Mouse (Mus musculus): ENCODE data around the gene Uaca. TPM values are rescaled to one million over a fixed set of nuclear protein-coding genes. Genes with fewer than 3 reads are reported as not detected.

Uaca gene
- polyA plus RNA-seq, 1 experiment from 2014 or later, result 23.5 TPM

- H3K4me3 ChIP-seq (ENCODE audit: low read depth, low read length), result no peak overlapping the region
- no peak overlapping the region for H3K4me2 ChIP-seq (replicated peaks; ENCODE audit: low read depth, low read length)
- no peak for TF ChIP-seq EP300 (IDR thresholded peaks at IDR 0.05)
- DNase-seq (ENCODE audit: low spot score) (no peak), ATAC-seq (no peak)
- WGBS, result 82% methylated on average over 9 of the region's 9 CpGs
- no peaks in the 10 kb centered on the region for H3K9me3 ChIP-seq (ENCODE audit: low read length)
- H3K27ac ChIP-seq (ENCODE audit: low read length), result no peak overlapping the region
- H3K4me1 ChIP-seq (ENCODE audit: insufficient read depth, low read depth, low read length), result no peaks in the 10 kb centered on the region
- no peaks in the 10 kb centered on the region for H3K27me3 ChIP-seq (replicated peaks; ENCODE audit: insufficient read depth, low read length)
- no peaks in the 10 kb centered on the region for H3K36me3 ChIP-seq (ENCODE audit: insufficient read depth, low read length)
- no peak overlapping the region for H3K9ac ChIP-seq (replicated peaks; ENCODE audit: low read depth)
These were observed 12.1 kb upstream of the Uaca start for GRCm38 (mm10) chr9:60782057-60782789.

GRCm38 (mm10) chr9:60785069-60785468 lies 9.3 kb upstream of the Uaca start:
- 63% methylated on average over 4 of the region's 4 CpGs for WGBS
- H3K9ac ChIP-seq (replicated peaks; ENCODE audit: low read depth), result no peak overlapping the region
- TF ChIP-seq EP300 (IDR thresholded peaks at IDR 0.05) (no peak), CTCF (IDR thresholded peaks at IDR 0.05) (no peak)
- no peak for ATAC-seq
- no peaks in the 10 kb centered on the region for H3K9me3 ChIP-seq (ENCODE audit: low read length)
- no peak overlapping the region for H3K4me3 ChIP-seq (ENCODE audit: low read depth, low read length)
- H3K27ac ChIP-seq (ENCODE audit: low read length), result no peak overlapping the region
- no peak overlapping the region for H3K4me2 ChIP-seq (replicated peaks; ENCODE audit: low read depth, low read length)
- no peak for DNase-seq (ENCODE audit: low spot score)
- H3K4me1 ChIP-seq (ENCODE audit: insufficient read depth, low read depth, low read length), result no peaks in the 10 kb centered on the region
- H3K27me3 ChIP-seq (replicated peaks; ENCODE audit: insufficient read depth, low read length), result no peaks in the 10 kb centered on the region
- no peaks in the 10 kb centered on the region for H3K36me3 ChIP-seq (ENCODE audit: insufficient read depth, low read length)

GRCm38 (mm10) chr9:60787517-60788110 lies 6.7 kb upstream of the Uaca start:
- no peak overlapping the region for H3K9ac ChIP-seq (replicated peaks; ENCODE audit: low read depth)
- ATAC-seq (peak; percentile 64), DNase-seq (ENCODE audit: low spot score) (peak; percentile 30)
- peak overlapping the region; percentile 32; the same call in 1 of the 2 replicates for H3K27ac ChIP-seq (ENCODE audit: low read length)
- H3K4me3 ChIP-seq (ENCODE audit: low read depth, low read length), result no peak overlapping the region
- H3K27me3 ChIP-seq (replicated peaks; ENCODE audit: insufficient read depth, low read length), result no peaks in the 10 kb centered on the region
- no peaks in the 10 kb centered on the region for H3K4me1 ChIP-seq (ENCODE audit: insufficient read depth, low read depth, low read length)
- no peaks in the 10 kb centered on the region for H3K36me3 ChIP-seq (ENCODE audit: insufficient read depth, low read length)
- no peak overlapping the region for H3K4me2 ChIP-seq (replicated peaks; ENCODE audit: low read depth, low read length)
- H3K9me3 ChIP-seq (ENCODE audit: low read length), result no peaks in the 10 kb centered on the region
- WGBS, result 6% methylated on average over 2 of the region's 2 CpGs
- TF ChIP-seq EP300 (IDR thresholded peaks at IDR 0.05) (peak; percentile 35; the same call in 1 of the 2 replicates), CTCF (IDR thresholded peaks at IDR 0.05) (no peak)

GRCm38 (mm10) chr9:60790282-60790681 lies 4.1 kb upstream of the Uaca start:
- Histone ChIP-seq H3K9me3 (ENCODE audit: low read length) (no peaks in the 10 kb centered on the region), H3K9ac (replicated peaks; ENCODE audit: low read depth) (no peak overlapping the region), H3K27ac (ENCODE audit: low read length) (peak overlapping the region; percentile 51), H3K4me3 (ENCODE audit: low read depth, low read length) (no peak overlapping the region), H3K4me2 (replicated peaks; ENCODE audit: low read depth, low read length) (no peak overlapping the region), H3K4me1 (ENCODE audit: insufficient read depth, low read depth, low read length) (peaks cover 4% of the 10 kb centered on the region; the same call in 1 of the 2 replicates), H3K36me3 (ENCODE audit: insufficient read depth, low read length) (no peaks in the 10 kb centered on the region), H3K27me3 (replicated peaks; ENCODE audit: insufficient read depth, low read length) (no peaks in the 10 kb centered on the region)
- ATAC-seq (peak; percentile 7; the same call in 1 of the 2 replicates), DNase-seq (ENCODE audit: low spot score) (peak; percentile 86)
- TF ChIP-seq EP300 (IDR thresholded peaks at IDR 0.05) (peak; percentile 28; the same call in 1 of the 2 replicates), CTCF (IDR thresholded peaks at IDR 0.05) (no peak)
- 66% methylated on average over 2 of the region's 2 CpGs for WGBS

DNA sequence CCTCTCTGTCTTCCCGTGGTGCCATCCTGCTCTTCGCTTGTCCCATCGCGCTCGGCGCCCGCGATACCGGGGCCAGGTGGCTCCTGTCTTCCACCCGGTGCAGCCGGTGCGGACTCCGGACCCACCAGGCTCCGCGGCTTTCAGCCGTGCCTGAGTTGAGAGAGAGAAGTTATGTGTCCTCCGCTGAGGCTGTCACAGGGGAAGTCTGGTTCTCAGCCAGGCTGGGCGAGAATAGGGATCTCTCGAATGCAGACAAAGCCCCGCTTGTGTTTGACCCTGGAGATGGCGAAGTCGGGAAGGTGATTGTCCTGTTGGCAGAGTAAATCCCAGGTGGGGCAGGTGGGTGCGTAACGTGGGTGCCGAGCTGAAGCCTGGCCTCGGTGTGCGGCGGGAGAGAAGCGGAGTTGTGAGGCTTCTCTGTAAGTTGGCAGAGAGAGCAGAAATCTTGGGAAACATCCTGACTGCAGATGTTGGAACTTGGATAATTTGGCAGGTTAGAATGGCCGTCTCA lies 554 bp downstream of the Uaca start:
- WGBS, result 1% methylated on average over 30 of the region's 30 CpGs
- TF ChIP-seq CTCF (IDR thresholded peaks at IDR 0.05) (no peak), EP300 (IDR thresholded peaks at IDR 0.05) (no peak)
- Histone ChIP-seq H3K27ac (ENCODE audit: low read length) (peak overlapping the region; percentile 76), H3K4me2 (replicated peaks; ENCODE audit: low read depth, low read length) (peak overlapping the region; percentile 87), H3K36me3 (ENCODE audit: insufficient read depth, low read length) (no peaks in the 10 kb centered on the region), H3K9me3 (ENCODE audit: low read length) (no peaks in the 10 kb centered on the region), H3K4me1 (ENCODE audit: insufficient read depth, low read depth, low read length) (peaks cover 4% of the 10 kb centered on the region; the same call in 1 of the 2 replicates), H3K27me3 (replicated peaks; ENCODE audit: insufficient read depth, low read length) (no peaks in the 10 kb centered on the region), H3K9ac (replicated peaks; ENCODE audit: low read depth) (peak overlapping the region; percentile 53), H3K4me3 (ENCODE audit: low read depth, low read length) (peak overlapping the region; percentile 85)
- DNase-seq (ENCODE audit: low spot score) (peak; percentile 77), ATAC-seq (peak; percentile 48)

GRCm38 (mm10) chr9:60796076-60796475 lies 1.7 kb downstream of the Uaca start:
- no peak overlapping the region for H3K9ac ChIP-seq (replicated peaks; ENCODE audit: low read depth)
- H3K27me3 ChIP-seq (replicated peaks; ENCODE audit: insufficient read depth, low read length), result no peaks in the 10 kb centered on the region
- no peak overlapping the region for H3K27ac ChIP-seq (ENCODE audit: low read length)
- H3K4me1 ChIP-seq (ENCODE audit: insufficient read depth, low read depth, low read length), result peaks cover 4% of the 10 kb centered on the region
- 0 out of 2 replicates have a peak overlapping the region, but pooled peaks have one; percentile 11 for H3K4me2 ChIP-seq (replicated peaks; ENCODE audit: low read depth, low read length)
- ATAC-seq (no peak), DNase-seq (ENCODE audit: low spot score) (no peak)
- 55% methylated on average over 7 of the region's 7 CpGs for WGBS
- H3K4me3 ChIP-seq (ENCODE audit: low read depth, low read length), result no peak overlapping the region
- no peak for TF ChIP-seq CTCF (IDR thresholded peaks at IDR 0.05)
- no peak for TF ChIP-seq EP300 (IDR thresholded peaks at IDR 0.05)
- no peaks in the 10 kb centered on the region for H3K36me3 ChIP-seq (ENCODE audit: insufficient read depth, low read length)
- H3K9me3 ChIP-seq (ENCODE audit: low read length), result no peaks in the 10 kb centered on the region

Data from lung, postnatal 0 days (tissue).